Mouse (Mus musculus) cerebellum, adult 11 months (tissue): ENCODE data around the gene Pafah1b2.

ENCODE experiments used
- DNase-seq: peaks from one replicate; pipeline ENCODE4 v3.0.0; 2022

Gene Pafah1b2

DNA sequence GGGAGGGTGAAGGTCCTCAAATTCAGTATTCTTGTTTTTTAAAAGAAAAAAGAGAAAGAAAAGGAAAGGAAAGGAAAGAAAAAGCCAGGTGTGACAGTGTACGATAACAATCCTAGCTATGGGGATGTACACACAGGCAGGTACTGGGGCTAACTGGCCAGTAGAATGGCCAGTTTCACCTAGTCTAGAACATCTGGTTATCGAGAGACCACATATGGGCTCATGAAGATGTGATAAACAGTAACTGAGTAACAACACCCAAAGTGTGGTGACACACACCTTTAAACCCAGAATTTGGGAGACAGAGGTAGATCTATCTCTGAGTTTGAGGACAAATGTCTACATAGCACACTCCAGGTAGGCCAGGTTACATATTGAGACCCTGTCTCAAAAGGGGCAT, 32.7 kb downstream of the Pafah1b2 start:
- no peak for DNase-seq

DNA sequence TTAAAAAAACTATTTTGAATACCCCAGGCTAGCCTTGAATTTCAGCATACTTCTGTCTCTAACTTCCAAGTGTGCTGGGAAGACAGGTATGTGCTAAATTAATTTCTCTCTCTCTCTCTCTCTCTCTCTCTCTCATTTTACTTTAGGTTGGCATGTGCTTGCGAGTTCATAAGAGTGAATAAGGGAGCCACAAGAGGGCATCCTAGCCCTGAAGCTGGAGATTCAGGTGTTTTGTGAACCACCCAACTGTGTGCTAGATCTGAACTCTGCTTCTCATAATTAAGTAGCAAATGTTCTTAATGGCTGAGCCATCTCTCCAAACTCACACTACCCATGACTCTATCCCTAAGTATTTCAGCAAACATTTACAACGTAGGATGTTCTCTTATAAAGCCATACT, 35.6 kb downstream of the Pafah1b2 start:
- DNase-seq = no peak

- DNase-seq = no peak
Measured at GRCm38 (mm10) chr9:45963577-45963976, 48.9 kb downstream of the Pafah1b2 start.

DNA sequence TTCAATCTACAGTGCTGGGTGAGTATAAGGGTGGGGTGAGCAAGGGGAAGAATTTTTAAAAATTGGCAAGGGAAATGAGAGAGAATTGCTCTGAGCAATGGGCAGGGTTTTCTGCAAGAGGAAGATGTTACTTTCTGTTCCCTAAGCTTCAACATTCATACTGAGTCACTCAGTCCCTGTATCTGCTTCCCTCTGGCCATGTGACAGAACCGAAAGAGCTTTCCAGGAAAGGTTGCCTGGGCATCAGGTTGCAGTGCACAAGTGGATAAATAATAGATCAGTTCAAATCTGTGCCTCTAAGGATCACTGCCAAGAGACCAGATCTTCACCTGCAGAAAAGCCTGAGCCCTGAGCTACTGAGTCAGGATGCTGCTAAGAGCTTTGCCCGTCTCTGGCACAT, 50.6 kb downstream of the Pafah1b2 start:
- DNase-seq = no peak

DNA sequence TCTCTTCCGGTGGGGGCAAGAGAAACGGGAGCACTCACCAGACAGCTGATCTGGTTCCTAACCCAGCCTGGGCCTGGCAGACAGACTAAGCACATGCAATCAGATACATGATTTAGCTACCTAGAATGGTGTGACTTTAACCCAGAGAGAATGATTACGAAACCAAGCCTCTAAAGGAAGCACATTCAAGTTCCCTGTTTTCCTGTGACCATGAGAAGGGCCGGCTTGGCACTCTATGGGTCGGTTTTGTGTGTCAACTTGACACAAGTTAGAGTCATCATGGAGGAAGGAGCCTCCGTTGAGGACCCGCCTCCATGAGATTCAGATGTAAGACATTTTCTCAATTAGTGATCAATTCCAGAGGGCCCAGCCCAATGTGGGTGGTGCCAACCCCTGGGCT, 52.8 kb downstream of the Pafah1b2 start:
- DNase-seq = no peak

GRCm38 (mm10) chr9:45958851-45959250, 53.6 kb downstream of the Pafah1b2 start:
- no peak for DNase-seq

- DNase-seq = no peak
Measured at GRCm38 (mm10) chr9:45958023-45958670, 54.3 kb downstream of the Pafah1b2 start.

DNA sequence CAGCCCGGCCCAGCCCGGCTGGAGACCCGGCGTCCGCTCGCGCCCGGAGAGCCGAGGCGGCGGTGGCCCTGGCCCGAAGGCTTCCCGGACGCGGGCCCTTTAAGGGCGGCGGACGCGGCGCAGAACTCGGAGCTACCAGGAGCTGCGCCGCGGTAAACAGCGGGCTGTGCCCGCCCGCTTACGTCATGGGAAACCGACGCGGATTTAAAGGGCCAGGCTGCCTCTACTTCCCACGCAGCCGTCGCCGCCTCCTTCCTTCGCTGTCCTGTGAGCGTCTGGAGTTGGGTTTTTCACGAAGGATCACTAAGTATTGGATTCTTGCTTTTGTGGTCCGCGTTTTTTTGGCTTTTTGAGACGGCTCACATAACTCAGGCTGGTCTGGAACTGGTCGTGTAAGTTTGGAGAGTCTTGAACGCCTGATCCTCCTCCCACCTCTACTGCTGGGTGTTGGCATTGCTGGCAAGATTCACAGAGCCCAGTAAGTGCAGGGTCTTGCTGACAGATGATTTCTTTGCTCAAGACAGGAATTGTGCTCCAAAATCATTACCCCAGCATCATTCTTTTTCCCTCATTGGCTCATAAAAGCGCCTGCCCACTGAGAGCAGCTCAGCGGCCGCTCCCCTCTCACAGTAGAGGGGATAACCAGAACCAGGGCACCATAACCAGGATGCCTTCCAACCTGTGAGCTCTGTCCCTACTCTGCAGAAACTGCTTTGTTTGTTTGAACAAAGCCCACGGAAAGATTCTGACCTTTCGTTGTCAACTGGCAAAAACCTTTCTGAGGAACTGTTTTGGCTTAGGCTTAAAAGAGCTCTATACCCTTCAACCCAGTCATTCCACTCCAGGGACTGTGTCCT, 57.2 kb downstream of the Pafah1b2 start, which contains the start of gene Sidt2:
Gene Sidt2, minus strand, starts transcription at position 152 of the 857 bp plus-strand sequence.
- DNase-seq = peak; percentile 83

DNA sequence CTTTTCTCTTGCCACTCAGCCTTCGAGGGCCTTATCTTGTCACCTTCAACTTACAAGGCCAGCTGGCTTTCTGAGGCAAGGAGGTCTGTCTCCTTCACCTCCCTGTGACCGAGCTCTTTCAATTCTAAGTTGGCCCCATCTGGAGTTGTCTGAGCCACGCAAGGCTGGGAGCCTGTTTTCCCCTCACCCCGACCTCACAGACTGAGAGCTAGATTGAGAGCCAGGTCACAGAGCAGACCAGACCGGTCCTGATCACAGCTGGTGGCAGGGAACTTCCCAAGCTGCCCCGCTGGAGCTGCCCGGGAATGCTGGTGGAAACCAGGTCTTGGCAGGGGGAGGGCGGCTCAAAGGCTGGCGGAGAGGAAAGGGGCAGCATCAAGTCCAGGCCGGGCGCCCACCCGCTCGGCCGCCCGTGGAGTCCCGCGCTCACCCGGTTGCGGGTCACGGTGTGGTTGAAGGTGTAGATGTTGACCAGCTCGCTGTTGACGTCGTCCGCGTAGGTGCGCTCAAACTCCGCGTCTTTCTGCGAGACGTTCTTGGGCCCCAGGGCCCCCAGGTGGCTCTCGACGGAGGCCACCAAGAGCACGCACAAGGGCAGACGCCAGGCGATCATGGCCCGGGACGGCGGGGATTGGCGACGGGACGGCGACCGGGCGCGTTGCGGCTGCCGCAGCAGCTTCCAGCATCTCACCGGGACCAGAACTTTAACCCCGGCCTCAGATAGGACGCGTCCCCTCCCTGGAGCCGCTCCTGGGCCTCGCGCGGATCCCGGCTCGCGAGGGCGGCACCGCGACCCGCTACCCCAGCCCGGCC, 58.0 kb downstream of the Pafah1b2 start:
- peak; percentile 57 for DNase-seq

- no peak for DNase-seq
Measured at GRCm38 (mm10) chr9:45953511-45954293, 58.8 kb downstream of the Pafah1b2 start.

- DNase-seq = no peak
Measured at GRCm38 (mm10) chr9:45952890-45953289, 59.6 kb downstream of the Pafah1b2 start.

GRCm38 (mm10) chr9:45952057-45952456, 60.4 kb downstream of the Pafah1b2 start:
- DNase-seq = no peak

DNA sequence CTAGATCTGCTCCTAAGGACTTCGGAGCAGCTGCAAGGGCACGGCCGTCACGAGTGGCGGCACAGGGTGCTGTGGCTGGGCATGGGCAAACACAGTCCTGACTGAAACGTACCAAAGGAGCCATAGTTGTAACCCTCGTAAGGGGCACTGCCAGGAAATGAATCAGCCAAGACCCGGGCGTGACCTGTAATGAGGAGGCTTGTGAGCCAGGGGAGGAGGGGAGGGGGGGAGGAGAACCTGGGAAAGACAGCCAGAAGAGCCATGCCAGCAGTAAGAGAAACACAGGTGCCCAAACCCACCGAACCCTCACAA, 65.7 kb downstream of the Pafah1b2 start:
- no peak for DNase-seq

DNA sequence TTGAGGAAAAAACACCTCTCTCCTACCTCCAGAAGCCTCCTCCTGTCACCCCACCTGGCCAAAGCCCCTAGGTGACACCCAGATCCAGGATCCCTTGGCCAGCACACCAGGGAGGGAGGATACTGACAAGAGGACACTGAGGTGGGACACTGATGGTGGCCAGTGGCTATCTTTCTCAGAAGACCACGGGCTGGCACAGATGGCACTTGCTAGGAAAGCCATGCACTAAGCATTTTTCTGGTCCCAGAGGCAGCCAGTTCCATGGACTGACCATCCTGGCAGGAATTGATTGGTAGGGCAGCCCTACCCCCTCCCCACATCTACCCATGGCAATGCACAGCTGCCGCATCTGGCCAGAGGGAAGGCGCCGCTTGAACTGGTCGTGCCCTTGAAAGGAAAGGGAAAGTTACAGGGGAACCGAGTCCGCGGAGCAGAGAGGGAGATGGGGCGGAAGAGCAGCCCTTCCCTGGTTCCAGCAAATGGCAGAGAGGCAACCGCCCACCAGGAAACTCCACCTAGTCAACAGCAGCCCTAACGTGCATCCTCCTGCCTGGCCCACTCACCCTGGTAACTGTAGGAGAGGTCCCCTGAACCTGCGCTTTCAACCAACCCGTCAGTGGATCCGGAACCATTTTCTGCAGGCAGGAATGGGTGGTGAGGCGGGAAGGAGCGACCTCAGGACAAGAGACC, 66.2 kb downstream of the Pafah1b2 start:
- no peak for DNase-seq

DNA sequence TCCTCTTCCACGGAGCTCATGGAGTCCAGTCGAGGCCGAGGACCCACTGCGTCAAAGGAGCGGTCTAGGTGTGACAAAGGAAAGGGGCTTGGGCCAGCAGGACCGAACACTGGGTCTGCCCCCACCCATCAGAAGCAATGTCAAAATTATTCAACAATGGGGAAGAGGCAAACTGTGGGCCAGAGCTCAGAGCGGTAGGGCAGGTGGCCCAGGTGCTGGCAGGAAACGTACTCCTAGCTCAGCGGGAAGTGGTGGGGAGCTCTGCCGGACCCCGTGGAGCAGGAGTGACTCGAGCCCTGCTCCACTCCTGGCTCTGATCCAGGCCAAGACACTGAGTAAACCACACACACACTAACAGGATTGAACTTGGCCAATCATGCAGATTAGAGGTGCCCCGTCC, 66.8 kb downstream of the Pafah1b2 start:
- DNase-seq = peak; percentile 60

- DNase-seq = peak; percentile 54
Measured at GRCm38 (mm10) chr9:45944506-45945400, 67.7 kb downstream of the Pafah1b2 start.

- peak; percentile 60 for DNase-seq
Measured at GRCm38 (mm10) chr9:45943628-45944505, 68.6 kb downstream of the Pafah1b2 start.

DNA sequence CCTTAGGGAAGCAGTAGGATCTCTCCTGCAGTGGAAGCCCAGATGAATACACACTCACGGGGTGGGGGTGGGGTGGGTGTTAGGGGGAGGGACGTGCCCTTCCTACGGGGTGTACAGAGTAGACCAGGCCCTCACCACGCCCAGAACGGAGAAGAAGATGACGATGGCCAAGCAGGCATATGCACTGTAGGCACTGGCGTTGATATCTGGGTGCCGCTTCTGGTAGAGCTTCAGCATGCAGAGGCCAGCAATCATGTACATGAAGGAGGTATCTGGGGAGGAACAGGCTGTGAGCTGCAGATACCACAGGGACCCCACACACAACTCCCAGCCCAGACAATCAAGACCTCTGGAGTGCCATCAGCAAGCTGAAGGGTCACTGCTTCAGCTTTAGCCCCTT, 69.6 kb downstream of the Pafah1b2 start:
- DNase-seq = no peak

GRCm38 (mm10) chr9:45942464-45942863, 70.0 kb downstream of the Pafah1b2 start:
- DNase-seq = no peak

- no peak for DNase-seq
Measured at GRCm38 (mm10) chr9:45941329-45941888, 71.1 kb downstream of the Pafah1b2 start.
